Mouse (Mus musculus): ENCODE measurements around the gene Cacng7.

DNA sequence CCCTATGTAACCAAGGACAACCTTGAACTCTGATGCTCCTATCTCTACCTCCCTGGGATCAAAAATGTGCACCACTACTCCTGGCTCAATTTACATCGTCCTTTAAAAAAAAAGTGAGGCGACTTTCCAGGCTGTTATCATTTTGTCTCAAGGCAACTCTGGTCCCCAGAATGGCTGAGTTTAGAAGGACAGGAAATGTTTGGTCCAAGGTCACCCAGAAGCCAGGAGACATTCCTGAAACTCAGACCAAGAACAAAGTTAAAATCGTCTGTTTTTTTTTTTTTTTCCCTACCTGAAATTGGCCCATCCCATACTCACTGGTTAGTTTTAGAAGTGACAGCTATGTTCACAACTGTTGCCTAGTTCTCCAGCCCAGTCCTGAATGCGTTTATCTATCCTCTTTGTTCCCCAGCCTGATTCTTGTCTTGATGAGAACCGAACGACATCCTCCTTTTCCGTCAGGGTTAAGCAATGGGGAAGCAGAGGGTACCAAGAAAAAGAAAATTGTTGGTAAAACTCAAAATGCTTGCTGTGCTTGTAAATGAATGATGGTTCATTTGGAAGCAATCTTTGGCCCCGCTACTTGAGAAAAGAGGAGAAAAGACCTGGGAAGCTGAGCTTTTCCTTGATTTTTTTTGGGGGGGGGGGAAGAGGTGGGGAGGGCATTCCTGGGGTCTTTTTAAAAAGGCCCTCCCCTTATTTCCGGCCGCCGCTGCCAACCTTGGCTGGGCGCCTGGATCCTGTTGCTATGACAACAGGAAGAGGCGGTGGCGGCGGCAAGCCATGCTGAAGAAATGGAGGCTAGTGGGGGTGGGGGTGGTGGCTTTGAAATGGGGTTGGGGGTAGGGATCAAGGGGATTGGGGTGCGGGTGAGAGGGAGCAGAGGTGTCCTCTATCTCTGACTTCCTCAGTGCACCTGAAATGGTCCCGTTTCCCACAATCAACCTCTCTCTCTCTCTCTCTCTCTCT is 57.0 kb downstream of the Cacng7 start:
- TF ChIP-seq POLR2A (IDR thresholded peaks at IDR 0.05; ENCODE audit: control insufficient read depth, extremely low read depth, insufficient read depth, low read length, poor library complexity) (no peak), CTCF (IDR thresholded peaks at IDR 0.05; ENCODE audit: borderline replicate concordance, control insufficient read depth, extremely low read depth, insufficient read depth, low read length, poor library complexity) (no peak)
